Comparison of ENCODE assay signal across 24 mouse cellular contexts in genomic region chr9:14364719-14365118, GRCm38 (mm10). TPM values are rescaled to one million over a fixed set of nuclear protein-coding genes. Genes with fewer than 3 reads are reported as not detected.
A peak's percentile ranks its signal among the peaks of the same experiment; 100 is the strongest.
DNase-seq lines count a peak whose midpoint lies in the region; ATAC-seq and TF ChIP-seq lines count a peak whose summit lies in the region.
"Had no signal": no experiment of that assay in that cellular context is flagged by ENCODE, and none has a peak within 500 bp of the region (broad histone marks: within the 10 kb centered on the region; RNA-seq: fewer than 3 reads in every experiment).

No protein-coding gene starts in this region.

- no peaks in the 10 kb centered on the region for H3K36me3 ChIP-seq in kidney, adult 2 months (ENCODE audit: control insufficient read depth, insufficient read depth, low read length)
- no peaks in the 10 kb centered on the region for H3K36me3 ChIP-seq in kidney, embryonic 14.5 days (ENCODE audit: control insufficient read depth, insufficient read depth, low read length)
- H3K36me3 ChIP-seq in megakaryocyte, embryonic 14.5 days (replicated peaks; ENCODE audit: low read length), result peaks cover 52% of the 10 kb centered on the region
- H3K36me3 ChIP-seq in liver, embryonic 15.5 days (replicated peaks), result peaks cover 53% of the 10 kb centered on the region
- H3K36me3 ChIP-seq in macrophage (ENCODE audit: inconsistent target), result no peaks in the 10 kb centered on the region
- H3K36me3 ChIP-seq: embryonic facial prominence, embryonic 12.5 days; forebrain, embryonic 10.5 days; forebrain, embryonic 15.5 days; heart, embryonic 15.5 days; limb, embryonic 13.5 days had no signal

- H3K4me3 ChIP-seq in kidney, adult 2 months (ENCODE audit: insufficient read depth, low read depth, low read length), result no peak overlapping the region
- no peak overlapping the region for H3K4me3 ChIP-seq in kidney, embryonic 14.5 days (ENCODE audit: low read length)
- H3K4me3 ChIP-seq in megakaryocyte, embryonic 14.5 days (replicated peaks), result peak overlapping the region; percentile 80
- no peak overlapping the region for H3K4me3 ChIP-seq in liver, embryonic 15.5 days (replicated peaks)
- H3K4me3 ChIP-seq in macrophage (ENCODE audit: inconsistent target), result no peak overlapping the region
- H3K4me3 ChIP-seq: embryonic facial prominence, embryonic 12.5 days; forebrain, embryonic 10.5 days; forebrain, embryonic 15.5 days; heart, embryonic 15.5 days; hindbrain, embryonic 13.5 days; left cerebral cortex, adult 2 months; limb, embryonic 13.5 days had no signal

- TF ChIP-seq POLR2A in kidney, adult 2 months (IDR thresholded peaks at IDR 0.05; ENCODE audit: low read depth, low read length), result no peak

- no peak for ATAC-seq in kidney, embryonic 14.5 days (ENCODE audit: low FRiP score, low TSS enrichment)
- ATAC-seq in megakaryocyte, adult 5-6 weeks (ENCODE audit: poor library complexity, severe bottlenecking), result no peak
- no peak for ATAC-seq in liver, embryonic 15.5 days (ENCODE audit: insufficient read depth)
- ATAC-seq: forebrain, embryonic 15.5 days; intestine, embryonic 16.5 days had no signal

- H3K27me3 ChIP-seq in kidney, adult 2 months (replicated peaks; ENCODE audit: control insufficient read depth, insufficient read depth, low read length), result no peaks in the 10 kb centered on the region
- H3K27me3 ChIP-seq in kidney, embryonic 14.5 days (ENCODE audit: control insufficient read depth, insufficient read depth, low read length), result no peaks in the 10 kb centered on the region
- no peaks in the 10 kb centered on the region for H3K27me3 ChIP-seq in megakaryocyte, embryonic 14.5 days (replicated peaks)
- no peaks in the 10 kb centered on the region for H3K27me3 ChIP-seq in liver, embryonic 15.5 days
- H3K27me3 ChIP-seq: embryonic facial prominence, embryonic 12.5 days; forebrain, embryonic 15.5 days; heart, embryonic 15.5 days; hindbrain, embryonic 13.5 days; limb, embryonic 13.5 days had no signal

- no peaks in the 10 kb centered on the region for H3K4me1 ChIP-seq in kidney, adult 2 months (ENCODE audit: control insufficient read depth, insufficient read depth, low read length)
- no peaks in the 10 kb centered on the region for H3K4me1 ChIP-seq in kidney, embryonic 14.5 days (ENCODE audit: control insufficient read depth, insufficient read depth, low read length)
- peaks cover 92% of the 10 kb centered on the region for H3K4me1 ChIP-seq in megakaryocyte, embryonic 14.5 days
- peaks cover 74% of the 10 kb centered on the region for H3K4me1 ChIP-seq in liver, embryonic 15.5 days (replicated peaks)
- H3K4me1 ChIP-seq: forebrain, embryonic 10.5 days; forebrain, embryonic 15.5 days; heart, embryonic 15.5 days had no signal

- H3K9ac ChIP-seq in kidney, embryonic 14.5 days (ENCODE audit: low read depth, low read length), result no peak overlapping the region
- H3K9ac ChIP-seq in liver, embryonic 15.5 days, result 0 out of 2 replicates have a peak overlapping the region, but pooled peaks have one; percentile 1
- H3K9ac ChIP-seq: embryonic facial prominence, embryonic 12.5 days; forebrain, embryonic 15.5 days; heart, embryonic 15.5 days; hindbrain, embryonic 13.5 days; limb, embryonic 13.5 days; lung, embryonic 14.5 days had no signal

- WGBS in kidney, adult 2 months, result 89% methylated on average over 9 of the region's 9 CpGs
- WGBS in kidney, embryonic 14.5 days, result 95% methylated on average over 9 of the region's 9 CpGs
- 65% methylated on average over 9 of the region's 9 CpGs for WGBS in liver, embryonic 15.5 days (ENCODE audit: insufficient replicate concordance)
- 85% methylated on average over 9 of the region's 9 CpGs for WGBS in macrophage (ENCODE audit: missing documents)

- peak overlapping the region; percentile 18; the same call in 1 of the 2 replicates for H3K27ac ChIP-seq in kidney, adult 2 months (ENCODE audit: insufficient read depth, low read depth, low read length)
- H3K27ac ChIP-seq in kidney, embryonic 14.5 days (ENCODE audit: low read depth, low read length), result no peak overlapping the region
- H3K27ac ChIP-seq in liver, embryonic 15.5 days (replicated peaks), result peak overlapping the region; percentile 72
- peak overlapping the region; percentile 55; the same call in 1 of the 2 replicates for H3K27ac ChIP-seq in macrophage
- H3K27ac ChIP-seq: embryonic facial prominence, embryonic 12.5 days; forebrain, embryonic 10.5 days; forebrain, embryonic 15.5 days; hindbrain, embryonic 13.5 days; limb, embryonic 13.5 days had no signal

- TF ChIP-seq CTCF in kidney, adult 2 months (conservative IDR thresholded peaks at IDR 0.05; ENCODE audit: insufficient read depth, insufficient read length, low read depth, low read length), result no peak

- DNase-seq in kidney, adult 2 months, result no peak
- DNase-seq in ovary, adult 18-20 months (ENCODE audit: low spot score), result no peak
- DNase-seq in thymus, adult 18-20 months, result no peak
- DNase-seq: adrenal gland, postnatal 36 days; cerebellum, adult 8-10 months; cerebellum, postnatal 36 days; lung, embryonic 14.5 days; midbrain, embryonic 14.5 days; retina, postnatal 1 day; right cerebral cortex, postnatal 14 days; thymus, postnatal 14 days had no signal

- no peak overlapping the region for H3K4me2 ChIP-seq in kidney, embryonic 14.5 days (replicated peaks; ENCODE audit: low read depth, low read length)
- peak overlapping the region; percentile 21 for H3K4me2 ChIP-seq in liver, embryonic 15.5 days
- H3K4me2 ChIP-seq: embryonic facial prominence, embryonic 12.5 days; forebrain, embryonic 15.5 days; heart, embryonic 15.5 days; hindbrain, embryonic 13.5 days; limb, embryonic 13.5 days; lung, embryonic 14.5 days had no signal

- H3K79me2 ChIP-seq in macrophage (ENCODE audit: inconsistent target), result no peaks in the 10 kb centered on the region

- H3K9me3 ChIP-seq in kidney, embryonic 14.5 days (ENCODE audit: control insufficient read depth, low read length), result no peaks in the 10 kb centered on the region; the same call in 1 of the 2 replicates
- H3K9me3 ChIP-seq in megakaryocyte, embryonic 14.5 days, result peaks cover 8% of the 10 kb centered on the region
- H3K9me3 ChIP-seq in liver, embryonic 15.5 days (replicated peaks), result peaks cover 7% of the 10 kb centered on the region
- H3K9me3 ChIP-seq: embryonic facial prominence, embryonic 12.5 days; forebrain, embryonic 15.5 days; heart, embryonic 15.5 days; limb, embryonic 13.5 days had no signal

RNA-seq across cellular contexts. Expression of gene Endod1, which starts 16.6 kb away (rescaled TPM):
- 22.1 and 51.3 TPM in 2 replicates for polyA plus RNA-seq in kidney, adult 2 months (2012; rRNA removed)
- polyA plus RNA-seq in kidney, embryonic 14.5 days (2014; fragmentation: Nextera tagmentation; extraction: Ambion mirVana), result 5.5 and 13.9 TPM in 2 replicates
- polyA plus RNA-seq in megakaryocyte, embryonic 14.5 days (2012; ENCODE audit: insufficient read depth, low replicate concordance), result 34.6 and 107 TPM in 2 replicates
- total RNA-seq in megakaryocyte, adult 5-6 weeks (2015), result 9.4 and 11.8 TPM in 2 replicates
- 10.3 and 11.7 TPM in 2 replicates for total RNA-seq in megakaryocyte, adult 5-6 weeks (2017)
- 43.3 and 46.5 TPM in 2 replicates for polyA plus RNA-seq in liver, embryonic 15.5 days (2015; fragmentation: Nextera tagmentation; extraction: Ambion mirVana)
- 10 to 100 TPM in 1 of 26 experiments, 1 to 10 TPM in 25; 1.5 to 12.3 (median 4.3) TPM for total RNA-seq in macrophage (2018; cell fraction: chromatin; rRNA removed)
- total RNA-seq in macrophage (2018; cell fraction: cytosol; rRNA removed), result 10 to 100 TPM; 10.1 to 28.6 (median 17.0) TPM
- 10 to 100 TPM in 23 of 26 experiments, 1 to 10 TPM in 3; 6.5 to 32.6 (median 19.5) TPM for total RNA-seq in macrophage (2018; cell fraction: nucleus; rRNA removed)
- 9.4 to 21.6 TPM (median 10.3 TPM) in 3 replicates for polyA plus RNA-seq in macrophage (2018)
